Mouse (Mus musculus) stomach, postnatal 0 days (tissue): ENCODE results near the gene Nlrp10.

Source experiments
- CTCF ChIP-seq: IDR thresholded peaks from 2 replicates; pipeline ENCODE4 v1.5.1; 2016; ENCODE audit warnings: antibody characterized with exemption, low read depth, mild to moderate bottlenecking, moderate library complexity
- EP300 ChIP-seq: optimal IDR thresholded peaks from 2 replicates; pipeline ENCODE3; 2016; ENCODE audit warnings: antibody characterized with exemption

DNA sequence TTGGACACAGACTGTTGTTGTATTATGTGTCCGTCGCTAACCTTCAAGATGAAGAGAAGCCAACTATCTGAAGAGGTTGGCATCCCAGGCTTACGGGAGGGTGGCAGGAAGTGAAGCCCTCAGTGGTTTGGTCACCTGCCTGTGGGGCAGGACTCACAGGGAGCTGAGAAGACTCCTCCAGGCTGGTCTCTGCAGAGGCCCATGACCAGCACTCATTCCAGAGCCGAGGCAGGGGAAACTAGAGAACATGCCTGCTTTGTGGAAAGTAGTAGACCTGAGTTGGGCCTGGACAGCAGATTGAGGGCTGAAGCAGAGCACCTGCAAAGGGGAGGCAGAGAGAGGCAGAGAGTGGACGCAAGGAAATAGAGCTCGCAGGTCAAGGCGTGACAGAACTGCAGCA lies 5.4 kb upstream of the Nlrp10 start:
- TF ChIP-seq CTCF = no peak
- TF ChIP-seq EP300 = no peak
